Mouse (Mus musculus) heart, adult 2 months (tissue): Measurements from ENCODE around the gene Sema7a. TPM values are rescaled to one million over a fixed set of nuclear protein-coding genes. Genes with fewer than 3 reads are reported as not detected.

ENCODE experiments used
- DNase-seq, 2 experiments: peaks; one replicate each; pipeline ENCODE4 v3.0.0; 2021
- H3K27ac ChIP-seq: fragments of 200-600 bp; 2 replicates; pipeline ENCODE4 v1.8.1; 2022
- H3K27me3 ChIP-seq: fragments of 200-500 bp; 2 replicates; pipeline ENCODE4 v1.6.1; 2012; ENCODE audit warnings: mild to moderate bottlenecking, low read length, inconsistent platforms, mixed read lengths; ENCODE audit not compliant: control insufficient read depth, insufficient read depth
- H3K36me3 ChIP-seq: fragments of 200-500 bp; 2 replicates; pipeline ENCODE4 v1.6.1; 2012; ENCODE audit warnings: low read length, inconsistent platforms; ENCODE audit not compliant: control insufficient read depth, insufficient read depth
- H3K4me1 ChIP-seq: fragments of 200-500 bp; 2 replicates; pipeline ENCODE4 v1.6.1; 2011; ENCODE audit warnings: low read length; ENCODE audit not compliant: control insufficient read depth, insufficient read depth
- H3K4me3 ChIP-seq: fragments of 200-600 bp; 2 replicates; pipeline ENCODE4 v1.8.1; 2022
- H3K79me2 ChIP-seq: fragments of 200-500 bp; replicated peaks from 2 replicates; pipeline ENCODE4 v1.6.1; 2012; ENCODE audit warnings: mild to moderate bottlenecking, inconsistent platforms, low read length, moderate library complexity, mixed read lengths; ENCODE audit not compliant: control insufficient read depth, insufficient read depth
- H3K9ac ChIP-seq: fragments of 200-500 bp; 2 replicates; pipeline ENCODE4 v1.6.1; 2012; ENCODE audit warnings: low read depth, mild to moderate bottlenecking, control low read depth, inconsistent platforms, low read length, mixed read lengths
- CTCF ChIP-seq: fragments of 200-600 bp; IDR thresholded peaks from 2 replicates; pipeline ENCODE4 v1.8.1; 2022; ENCODE audit warnings: antibody characterized with exemption, mild to moderate bottlenecking, moderate library complexity
- EP300 ChIP-seq: fragments of 200-500 bp; IDR thresholded peaks from 2 replicates; pipeline ENCODE4 v1.6.1; 2011; ENCODE audit warnings: low read depth, low read length, control low read depth; ENCODE audit not compliant: insufficient read depth
- POLR2A ChIP-seq: fragments of 200-500 bp; IDR thresholded peaks from 2 replicates; pipeline ENCODE4 v1.6.1; 2011; ENCODE audit warnings: mild to moderate bottlenecking, low read depth, low read length, control low read depth; ENCODE audit not compliant: insufficient read depth
- WGBS: fragments of 180-500 bp; shearing (Covaris S2); methylation state at CpG from one replicate; pipeline ENCODE4 v1.1.7; 2018; 5-methylcytosine and 5-hydroxymethylcytosine counted together
- intact Hi-C: fragments of 180-260 bp; cut with DNase I; formaldehyde crosslinking; loops from one replicate; pipeline ENCODE4 v1.15.1; 2025
- long read RNA-seq: library from polyadenylated mRNA; stranded (forward); transcript quantifications from one replicate; pipeline ENCODE4 v2.0.0, GENCODE M21; 2021
- polyA plus RNA-seq: library from polyadenylated mRNA; depleted of rRNA; stranded (reverse); fragments of >200 nt; gene quantifications from 2 replicates; pipeline ENCODE4 v1.2.3, GENCODE M21; 2012; rRNA removed
- total RNA-seq, 2 experiments: library from RNA; stranded (reverse); gene quantifications; 2 replicates each; pipeline ENCODE4 v1.2.3; 2021

Sema7a gene
- total RNA-seq (10 to 100 TPM; 26.7 to 31.1 TPM), polyA plus RNA-seq (29.0 and 31.3 TPM in 2 replicates)
- long read RNA-seq = 0 reads

GRCm38 (mm10) chr9:57939431-57940348 is at the start of gene Sema7a:
Gene Sema7a, plus strand, starts transcription at chr9:57940112.
- DNase-seq = peak; percentile 89 to 90
- Histone ChIP-seq H3K27me3 (peaks cover 1% of the 10 kb centered on the region; the same call in 1 of the 2 replicates), H3K79me2 (no peaks in the 10 kb centered on the region), H3K4me1 (no peaks in the 10 kb centered on the region), H3K4me3 (peak within 1 kb of the TSS; percentile 90), H3K36me3 (no peaks in the 10 kb centered on the region), H3K9ac (peak within 1 kb of the TSS; percentile 85), H3K27ac (peak within 1 kb of the TSS; percentile 86)
- intact Hi-C loops = loop anchor here (1.0 to 5.0 kb wide), 2 partner anchors 31 to 77 kb away; no protein-coding TSS in a partner anchor
- WGBS = 6% methylated on average over 59 of the region's 60 CpGs
- TF ChIP-seq CTCF (no peak), EP300 (0 out of 2 replicates have a peak, but pooled peaks have one; percentile 20), POLR2A (peak; percentile 94)

GRCm38 (mm10) chr9:57900478-57900877 is 39.4 kb upstream of the Sema7a start:
- no peak for TF ChIP-seq POLR2A
- TF ChIP-seq CTCF = no peak
- TF ChIP-seq EP300 = no peak
- intact Hi-C loops = no loop called here
- Histone ChIP-seq H3K36me3 (no peaks in the 10 kb centered on the region), H3K27ac (no peak overlapping the region), H3K9ac (no peak overlapping the region), H3K4me1 (no peaks in the 10 kb centered on the region; the same call in 1 of the 2 replicates), H3K27me3 (no peaks in the 10 kb centered on the region), H3K4me3 (no peak overlapping the region), H3K79me2 (no peaks in the 10 kb centered on the region)
- no peak for DNase-seq
- 31% methylated on average over 10 of the region's 10 CpGs for WGBS

GRCm38 (mm10) chr9:57901197-57901596 is 38.7 kb upstream of the Sema7a start:
- no peak overlapping the region for H3K4me3 ChIP-seq
- intact Hi-C loops = no loop called here

GRCm38 (mm10) chr9:57901601-57902000 is 38.3 kb upstream of the Sema7a start:
- 85% methylated on average over 3 of the region's 3 CpGs for WGBS
- Histone ChIP-seq H3K4me1 (no peaks in the 10 kb centered on the region; the same call in 1 of the 2 replicates), H3K9ac (no peak overlapping the region), H3K27me3 (no peaks in the 10 kb centered on the region), H3K27ac (no peak overlapping the region), H3K79me2 (no peaks in the 10 kb centered on the region), H3K36me3 (no peaks in the 10 kb centered on the region), H3K4me3 (no peak overlapping the region)
- intact Hi-C loops = no loop called here
- no peak for TF ChIP-seq CTCF
- TF ChIP-seq POLR2A = no peak
- no peak for TF ChIP-seq EP300
- no peak for DNase-seq

More at GRCm38 (mm10) chr9:57901197-57901596, 38.7 kb upstream of the Sema7a start:
- no peak for TF ChIP-seq CTCF
- no peak for TF ChIP-seq POLR2A
- no peak for TF ChIP-seq EP300
- H3K9ac ChIP-seq = no peak overlapping the region
- DNase-seq = no peak
- no peaks in the 10 kb centered on the region for H3K79me2 ChIP-seq
- no peaks in the 10 kb centered on the region; the same call in 1 of the 2 replicates for H3K4me1 ChIP-seq
- 13% methylated on average over 9 of the region's 9 CpGs for WGBS
- H3K27ac ChIP-seq = no peak overlapping the region
- no peaks in the 10 kb centered on the region for H3K36me3 ChIP-seq
- no peaks in the 10 kb centered on the region for H3K27me3 ChIP-seq

GRCm38 (mm10) chr9:57902132-57902531 is 37.8 kb upstream of the Sema7a start:
- Histone ChIP-seq H3K4me3 (no peak overlapping the region), H3K9ac (no peak overlapping the region), H3K4me1 (no peaks in the 10 kb centered on the region; the same call in 1 of the 2 replicates), H3K79me2 (no peaks in the 10 kb centered on the region), H3K27me3 (no peaks in the 10 kb centered on the region), H3K27ac (no peak overlapping the region), H3K36me3 (no peaks in the 10 kb centered on the region)
- DNase-seq = no peak
- TF ChIP-seq CTCF (no peak), POLR2A (no peak), EP300 (no peak)
- WGBS = 87% methylated on average over 4 of the region's 4 CpGs
- intact Hi-C loops = no loop called here

- Histone ChIP-seq H3K36me3 (no peaks in the 10 kb centered on the region), H3K4me3 (no peak overlapping the region), H3K79me2 (no peaks in the 10 kb centered on the region), H3K9ac (no peak overlapping the region), H3K27me3 (no peaks in the 10 kb centered on the region), H3K4me1 (no peaks in the 10 kb centered on the region; the same call in 1 of the 2 replicates), H3K27ac (no peak overlapping the region)
- no peak for DNase-seq
- intact Hi-C loops = no loop called here
- 57% methylated on average over 8 of the region's 8 CpGs for WGBS
- TF ChIP-seq POLR2A (no peak), EP300 (no peak), CTCF (no peak)
These were observed 36.2 kb upstream of the Sema7a start for GRCm38 (mm10) chr9:57903589-57904249.
